Mouse (Mus musculus) retina, adult 2 months (tissue): ENCODE measurements around the gene Vwce.

Experiments
- DNase-seq: peaks from one replicate; pipeline ENCODE4 v3.0.0-alpha.2; 2012; ENCODE audit warnings: low read depth, low spot score

Gene Vwce

DNA sequence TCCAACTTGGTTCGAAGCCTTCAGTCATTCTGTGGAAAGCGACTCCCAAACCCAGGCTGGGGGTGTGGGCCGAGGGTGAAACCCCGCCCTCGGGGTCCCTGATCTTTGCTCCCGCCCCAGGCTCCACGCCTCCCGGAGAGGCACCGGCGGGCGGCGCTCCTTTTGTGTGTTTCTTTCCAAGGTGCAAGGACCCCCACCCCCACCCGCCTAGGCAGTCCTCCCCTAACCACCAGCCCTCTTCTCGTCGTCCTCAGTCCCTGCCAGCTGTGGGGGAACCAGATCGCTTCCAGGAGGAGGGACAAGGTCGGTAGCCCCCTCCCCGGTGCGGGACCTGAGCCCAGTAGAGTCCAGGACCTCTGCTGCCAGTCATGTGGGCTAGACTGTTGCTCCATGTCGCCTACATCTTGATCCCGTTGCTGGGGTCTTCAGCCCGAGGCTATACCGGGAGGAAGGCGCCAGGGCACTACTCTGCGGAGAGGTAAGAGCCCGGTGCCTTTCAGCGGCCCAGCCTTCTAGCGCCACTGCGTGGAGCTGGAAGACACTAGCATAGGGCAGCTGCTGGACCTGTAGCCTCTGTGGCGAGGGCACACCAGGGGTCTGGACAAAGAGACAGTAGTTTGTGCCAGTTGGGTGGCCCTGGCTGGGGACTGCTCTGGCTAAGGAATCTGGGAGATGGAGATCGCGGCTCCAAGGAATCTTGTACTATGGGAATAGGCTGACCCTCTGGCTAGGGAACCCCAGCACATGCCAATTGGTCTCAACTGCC is at the start of gene Vwce:
Vwce (plus strand) TSS at position 108 of the 766 bp plus-strand sequence.
- no peak for DNase-seq

GRCm38 (mm10) chr19:10585112-10585511 is 48.9 kb upstream of the Vwce start:
- no peak for DNase-seq

GRCm38 (mm10) chr19:10587231-10587630 is 46.8 kb upstream of the Vwce start:
- no peak for DNase-seq

DNA sequence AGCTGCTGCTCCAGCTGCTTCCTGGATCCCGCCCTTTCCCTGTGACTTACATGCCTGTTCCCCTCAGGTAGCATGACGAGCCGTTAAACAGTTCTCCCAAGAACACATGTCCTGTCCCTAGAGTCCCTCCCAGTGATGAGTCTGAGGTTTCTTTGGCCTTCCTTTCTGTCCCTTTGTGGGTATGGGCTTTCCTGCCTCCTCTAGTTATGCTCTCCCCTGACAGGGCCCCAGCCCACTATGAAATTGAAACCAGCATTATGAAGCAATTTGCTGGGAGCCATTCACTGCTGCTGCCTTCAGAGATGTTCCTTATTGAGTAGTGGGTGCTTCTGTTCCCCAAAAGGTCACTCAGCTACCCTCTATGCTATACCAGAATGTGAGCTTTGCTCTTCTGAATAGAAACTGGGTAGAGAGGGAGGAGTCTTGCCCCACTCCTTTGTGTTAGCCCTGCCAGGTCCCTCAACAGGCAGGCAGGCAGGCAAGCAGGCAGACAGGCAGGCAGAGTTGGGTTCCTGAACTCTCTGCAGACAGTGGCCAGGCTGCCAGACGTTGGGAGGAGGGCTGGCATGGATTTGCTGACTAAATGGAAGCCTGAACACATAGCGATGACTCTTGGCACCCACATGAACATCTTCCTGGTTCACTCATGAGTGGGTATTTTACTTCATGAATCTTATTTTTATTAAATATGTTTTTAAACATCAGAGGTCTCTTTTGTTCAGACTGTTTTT is 44.7 kb upstream of the Vwce start:
- no peak for DNase-seq

DNA sequence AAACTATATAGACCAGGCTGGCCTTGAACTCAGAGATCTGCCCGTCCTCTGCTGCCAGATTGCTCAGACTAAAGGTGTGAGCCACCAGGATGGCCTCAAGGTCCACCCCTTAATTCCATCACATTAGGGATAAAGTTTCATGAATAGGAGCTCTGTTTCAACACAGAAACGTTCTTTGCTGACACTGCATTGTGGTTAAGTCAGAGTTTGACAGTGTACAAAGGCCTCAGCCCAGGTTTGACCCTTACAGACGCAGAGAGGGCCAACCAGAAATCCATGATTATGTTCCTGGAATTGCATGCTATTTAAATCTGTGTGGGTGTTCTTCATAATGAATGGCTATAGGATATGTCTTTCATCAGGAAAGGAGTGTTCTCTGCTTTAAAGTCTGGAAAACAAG is 43.7 kb upstream of the Vwce start:
- no peak for DNase-seq

DNA sequence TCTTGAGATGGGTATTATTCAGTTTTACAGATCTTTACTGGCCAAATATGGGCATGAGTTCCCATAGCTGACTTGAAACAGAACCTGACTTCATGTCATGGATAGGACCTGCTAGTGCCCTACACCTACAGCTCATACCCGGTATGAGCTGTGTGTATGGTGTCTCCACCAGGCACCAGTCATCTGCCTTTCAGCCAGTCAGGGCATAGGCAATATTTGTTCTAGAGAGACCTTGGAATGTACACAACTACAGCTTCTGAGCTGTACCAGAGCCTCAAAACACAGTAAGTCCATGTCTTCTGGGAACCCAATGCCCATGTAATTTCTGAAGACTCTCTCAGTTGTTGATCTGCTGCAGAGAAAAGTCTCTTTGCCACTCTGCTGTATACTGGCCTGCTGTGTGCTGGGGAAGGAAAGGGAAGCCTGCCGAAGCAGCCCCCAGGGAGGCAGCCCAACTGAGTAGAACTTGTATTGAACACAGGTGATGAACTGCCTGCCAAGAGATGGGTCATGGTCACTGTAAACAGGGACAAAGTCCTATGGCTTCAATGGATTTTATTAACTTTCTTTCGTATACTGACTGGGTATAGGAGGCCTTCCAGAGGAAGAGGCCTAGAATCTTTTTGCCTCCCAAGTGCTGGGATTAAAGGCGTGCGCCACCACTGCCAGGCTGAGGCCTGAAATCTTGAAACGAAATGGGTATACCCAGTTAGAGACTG is 42.2 kb upstream of the Vwce start:
- no peak for DNase-seq

GRCm38 (mm10) chr19:10598188-10598587 is 35.8 kb upstream of the Vwce start:
- DNase-seq: no peak

DNA sequence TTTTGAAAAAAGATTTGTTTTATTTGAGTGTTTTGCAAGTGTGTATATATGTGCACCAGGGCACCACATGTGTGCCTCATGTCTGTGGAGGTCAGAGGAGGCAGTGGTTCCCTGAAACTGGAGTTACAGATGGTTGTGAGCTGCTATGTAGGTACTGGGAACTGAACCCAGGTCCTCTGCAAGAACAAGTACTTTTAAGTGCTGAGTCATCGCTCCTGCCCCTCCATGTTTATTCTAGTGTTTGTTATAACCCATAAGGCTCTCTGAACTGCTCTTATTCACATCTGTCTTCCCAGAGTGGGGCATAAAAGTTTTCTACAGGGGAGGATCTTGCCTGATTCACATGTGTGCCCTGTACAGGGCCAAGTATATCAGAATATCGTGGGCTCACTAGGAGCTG is 34.4 kb upstream of the Vwce start:
- DNase-seq: no peak

DNA sequence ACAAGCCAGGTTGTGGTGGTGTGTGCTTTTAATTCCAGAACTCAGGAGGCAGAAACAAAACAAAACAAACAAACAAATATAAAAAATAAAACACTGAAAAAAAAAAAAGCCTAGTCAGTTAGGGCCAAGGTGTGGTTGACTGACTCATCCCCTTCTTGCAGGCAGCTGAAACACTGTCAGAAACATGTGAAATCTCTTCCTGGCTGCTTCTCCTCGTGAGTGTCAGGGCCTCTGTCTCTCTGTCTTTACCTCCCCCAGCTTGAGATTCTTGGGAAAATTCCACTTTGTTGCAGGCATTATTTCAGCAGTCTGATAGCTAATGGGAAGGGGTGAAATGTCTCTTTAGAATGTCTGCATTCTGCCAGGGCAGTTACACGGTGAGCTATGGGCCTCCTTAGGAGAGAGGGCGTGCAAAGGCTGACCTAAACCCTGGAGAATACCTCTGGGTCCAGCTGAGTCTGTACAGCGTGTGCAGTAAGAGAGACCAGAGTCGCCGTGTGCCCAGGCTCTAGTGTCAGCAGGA is 31.7 kb upstream of the Vwce start:
- no peak for DNase-seq

DNA sequence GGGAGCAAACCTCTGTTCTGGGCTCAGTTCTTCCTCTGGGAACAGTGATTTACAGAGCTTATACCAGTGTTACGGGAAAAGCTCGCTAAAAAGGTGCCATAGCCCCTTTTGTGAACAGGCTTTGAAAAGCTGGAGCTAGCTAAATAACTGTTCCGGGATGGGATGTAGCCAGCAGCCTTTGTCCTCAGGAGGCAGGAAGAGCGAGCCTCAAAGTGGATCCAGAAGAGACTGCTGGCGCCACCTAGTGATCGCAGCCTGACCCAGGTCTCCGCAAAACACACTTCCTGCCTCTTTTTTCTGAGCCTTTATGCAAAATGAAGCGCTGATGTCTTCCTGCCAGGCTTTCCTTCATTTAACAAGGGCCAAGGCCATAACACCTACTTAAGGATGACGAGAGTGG is 31.2 kb upstream of the Vwce start:
- DNase-seq: peak; percentile 51

- DNase-seq: no peak
These were observed 30.1 kb upstream of the Vwce start for GRCm38 (mm10) chr19:10603660-10604523.

- DNase-seq: no peak
These were observed 29.5 kb upstream of the Vwce start for GRCm38 (mm10) chr19:10604534-10604933.

GRCm38 (mm10) chr19:10605293-10605900 is 28.6 kb upstream of the Vwce start, which contains the start of the genes Ddb1 and Tkfc:
Ddb1 (plus strand) TSS chr19:10605327.
Tkfc (minus strand) TSS chr19:10605654.
- DNase-seq: peak; percentile 96

GRCm38 (mm10) chr19:10605901-10606622 is 28.0 kb upstream of the Vwce start:
- no peak for DNase-seq

GRCm38 (mm10) chr19:10608573-10609240 is 25.3 kb upstream of the Vwce start:
- peak; percentile 54 for DNase-seq

DNA sequence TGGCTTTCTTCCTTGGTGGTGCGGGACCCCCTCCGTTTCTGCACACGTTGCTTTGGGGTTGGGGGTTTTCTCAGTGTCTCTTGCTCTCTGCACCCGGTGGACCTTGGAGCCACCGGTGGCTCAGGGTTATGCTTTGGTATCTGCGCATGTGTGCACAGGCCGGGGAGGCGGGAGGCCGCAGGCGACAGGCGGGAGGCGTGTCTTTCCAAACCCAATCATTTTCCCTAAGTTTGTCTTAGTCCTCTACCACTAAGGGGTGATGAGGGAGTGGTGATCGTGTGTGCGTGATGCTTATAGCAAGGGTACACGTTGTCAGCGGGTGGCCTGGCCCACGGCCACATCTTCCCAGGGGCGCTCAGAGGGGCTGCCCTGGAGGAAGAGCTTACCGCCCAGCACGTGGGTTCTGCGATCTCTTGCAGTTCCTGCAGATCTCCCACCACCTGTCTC is 882 bp downstream of the Vwce start:
- DNase-seq: no peak

DNA sequence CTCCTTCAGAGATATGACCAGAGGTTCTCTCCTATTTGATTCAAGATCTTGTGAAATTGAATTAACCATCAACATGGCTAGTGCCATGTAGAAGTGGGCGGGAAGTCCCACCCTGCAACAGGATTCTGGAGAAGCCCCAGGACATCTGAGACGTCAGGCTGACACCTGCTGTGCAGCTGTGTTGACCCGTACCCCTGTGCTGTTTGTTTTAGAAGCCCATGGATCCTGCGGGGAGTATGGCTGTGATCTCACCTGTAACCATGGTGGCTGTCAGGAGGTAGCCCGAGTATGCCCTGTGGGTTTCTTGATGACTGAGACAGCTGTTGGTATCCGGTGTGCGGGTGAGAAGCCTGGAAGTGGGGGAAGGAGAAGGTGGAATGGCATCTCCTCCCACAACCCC is 3.8 kb downstream of the Vwce start:
- no peak for DNase-seq

DNA sequence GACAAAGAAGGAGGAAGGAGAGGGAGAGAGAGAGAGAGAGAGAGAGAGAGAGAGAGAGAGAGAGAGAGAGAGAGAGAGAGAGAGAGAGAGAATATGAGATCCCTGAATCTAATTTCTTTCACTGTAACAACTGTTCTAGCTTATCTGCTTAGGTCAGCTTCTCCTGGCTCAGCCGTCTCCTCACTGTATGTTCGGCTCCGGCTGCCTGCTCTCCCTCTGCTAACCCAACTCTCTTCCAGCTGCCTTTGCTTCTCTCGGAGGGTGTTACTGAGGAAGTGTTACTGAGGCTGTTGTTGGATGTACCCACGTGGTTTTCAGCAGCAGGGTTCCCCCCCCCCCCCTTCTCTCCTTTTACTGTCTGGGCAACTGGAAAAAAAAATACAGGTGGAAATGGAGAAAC is 6.1 kb downstream of the Vwce start:
- DNase-seq: no peak

- DNase-seq: no peak
These were observed 6.8 kb downstream of the Vwce start for GRCm38 (mm10) chr19:10640589-10641378.
